Mouse (Mus musculus) stomach, adult 2 months (tissue): ENCODE measurements around the gene Taf8. TPM values are rescaled to one million over a fixed set of nuclear protein-coding genes. Genes with fewer than 3 reads are reported as not detected.

ENCODE experiments used
- polyA plus RNA-seq: library from polyadenylated mRNA; depleted of rRNA; stranded (reverse); fragments of >200 nt; gene quantifications from 2 replicates; pipeline ENCODE4 v1.2.3, GENCODE M21; 2012; rRNA removed

The Taf8 gene
- 6.8 and 7.3 TPM in 2 replicates for polyA plus RNA-seq

GRCm38 (mm10) chr17:47501946-47502706 lies at the start of gene Taf8:
Gene Taf8, minus strand, starts transcription at chr17:47502292.

GRCm38 (mm10) chr17:47504941-47505346 lies 2.9 kb upstream of the Taf8 start, which contains the start of gene Ccnd3:
Gene Ccnd3, plus strand, starts transcription at chr17:47505051.

GRCm38 (mm10) chr17:47436907-47437547 lies 65.1 kb downstream of the Taf8 start, which contains the start of gene 1700001C19Rik:
Gene 1700001C19Rik, minus strand, starts transcription at chr17:47437376.

GRCm38 (mm10) chr17:47436156-47436906 lies 65.8 kb downstream of the Taf8 start, which contains the start of gene AI661453:
Gene AI661453, plus strand, starts transcription at chr17:47436615.

Other genes starting within 250 kb of the Taf8 start
- 7.5 and 10.0 TPM in 2 replicates for gene Mrps10, start 133.4 kb downstream of the Taf8 start, polyA plus RNA-seq
- gene Guca1b, start 116.9 kb downstream of the Taf8 start, polyA plus RNA-seq, result 0.43 and 0.51 TPM in 2 replicates
- 1.1 and 2.2 TPM in 2 replicates for gene Guca1a, start 101.7 kb downstream of the Taf8 start, polyA plus RNA-seq
- gene AI661453, start 65.7 kb downstream of the Taf8 start, polyA plus RNA-seq, result 19.3 and 26.1 TPM in 2 replicates
- gene 1700001C19Rik, start 64.9 kb downstream of the Taf8 start, polyA plus RNA-seq, result 0.29 TPM in 1 of 2 replicates, not detected in the other
- gene Ccnd3, start 2.8 kb upstream of the Taf8 start, polyA plus RNA-seq, result 51.5 and 103 TPM in 2 replicates
- gene Bysl, start 109.2 kb upstream of the Taf8 start, polyA plus RNA-seq, result 4.2 and 4.4 TPM in 2 replicates
- 6.1 and 7.6 TPM in 2 replicates for gene Med20, start 109.3 kb upstream of the Taf8 start, polyA plus RNA-seq
- gene Gm20517, start 109.3 kb upstream of the Taf8 start, polyA plus RNA-seq, result 0.04 and 0.37 TPM in 2 replicates
- gene Usp49, start 128.4 kb upstream of the Taf8 start, polyA plus RNA-seq, result 2.7 and 2.9 TPM in 2 replicates
- gene Tomm6, start 186.1 kb upstream of the Taf8 start, polyA plus RNA-seq, result 62.9 and 80.1 TPM in 2 replicates
- 16.2 and 17.1 TPM in 2 replicates for gene Frs3, start 186.7 kb upstream of the Taf8 start, polyA plus RNA-seq
- 2.3 and 2.6 TPM in 2 replicates for gene Gm21981, start 192.2 kb upstream of the Taf8 start, polyA plus RNA-seq
- 23.9 and 37.0 TPM in 2 replicates for gene Prickle4, start 192.4 kb upstream of the Taf8 start, polyA plus RNA-seq
- gene Pgc, start 224.6 kb upstream of the Taf8 start, polyA plus RNA-seq, result 109,541 and 164,417 TPM in 2 replicates
- gene Tfeb, start 234.7 kb upstream of the Taf8 start, polyA plus RNA-seq, result 20.4 and 23.6 TPM in 2 replicates